Mouse (Mus musculus) cerebellum, adult 9-10 months (tissue): ENCODE data around the gene Cep250.

ENCODE experiments used
- DNase-seq: peaks from one replicate; pipeline ENCODE4 v3.0.0; 2022

Gene Cep250

DNA sequence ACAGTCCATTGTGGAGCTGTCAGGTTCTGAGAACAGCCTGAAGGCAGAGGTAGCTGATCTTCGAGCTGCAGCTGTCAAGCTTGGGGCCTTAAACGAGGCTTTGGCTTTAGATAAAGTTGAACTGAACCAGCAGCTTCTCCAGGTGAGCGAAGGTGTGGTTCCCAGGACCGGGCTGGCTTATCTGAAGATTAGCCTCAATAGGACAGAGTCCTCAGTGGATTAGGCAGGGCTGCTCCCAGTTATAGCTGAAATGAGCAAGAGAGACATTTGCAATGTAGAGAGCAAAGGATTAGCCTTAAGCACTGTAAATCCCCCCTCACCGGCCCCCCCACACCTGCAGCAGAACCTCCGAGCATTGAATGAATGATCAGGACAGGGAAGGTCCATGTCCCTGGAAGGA lies 17.1 kb downstream of the Cep250 start:
- no peak for DNase-seq

DNA sequence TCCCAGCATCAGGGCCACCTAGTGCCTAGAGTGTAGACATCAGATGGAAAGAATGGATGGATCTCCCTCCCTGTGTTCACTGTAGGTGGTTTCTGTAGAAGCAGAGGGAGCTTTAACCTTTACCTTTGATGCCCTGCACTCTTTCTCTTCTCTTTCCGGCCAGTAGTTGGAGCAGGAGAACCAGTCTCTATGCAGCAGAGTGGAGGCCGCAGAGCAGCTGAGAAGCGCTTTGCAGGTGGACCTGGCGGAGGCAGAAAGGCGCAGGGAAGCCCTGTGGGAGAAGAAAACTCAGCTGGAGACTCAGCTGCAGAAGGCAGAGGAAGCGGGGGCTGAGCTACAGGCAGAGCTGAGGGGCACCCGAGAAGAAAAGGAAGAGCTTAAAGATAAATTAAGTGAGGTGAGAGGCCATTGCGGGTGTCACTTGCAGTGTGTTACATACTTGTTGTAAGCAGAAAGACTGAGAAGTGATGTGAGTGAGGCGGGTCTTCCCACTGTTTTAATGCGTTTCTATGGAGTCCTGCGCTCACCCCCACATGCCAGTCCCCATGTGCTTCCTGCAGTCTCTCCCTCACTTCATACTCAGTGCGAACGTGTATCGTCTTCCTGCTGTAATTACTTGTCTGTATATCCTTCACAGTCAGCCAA lies 18.0 kb downstream of the Cep250 start:
- DNase-seq = no peak

DNA sequence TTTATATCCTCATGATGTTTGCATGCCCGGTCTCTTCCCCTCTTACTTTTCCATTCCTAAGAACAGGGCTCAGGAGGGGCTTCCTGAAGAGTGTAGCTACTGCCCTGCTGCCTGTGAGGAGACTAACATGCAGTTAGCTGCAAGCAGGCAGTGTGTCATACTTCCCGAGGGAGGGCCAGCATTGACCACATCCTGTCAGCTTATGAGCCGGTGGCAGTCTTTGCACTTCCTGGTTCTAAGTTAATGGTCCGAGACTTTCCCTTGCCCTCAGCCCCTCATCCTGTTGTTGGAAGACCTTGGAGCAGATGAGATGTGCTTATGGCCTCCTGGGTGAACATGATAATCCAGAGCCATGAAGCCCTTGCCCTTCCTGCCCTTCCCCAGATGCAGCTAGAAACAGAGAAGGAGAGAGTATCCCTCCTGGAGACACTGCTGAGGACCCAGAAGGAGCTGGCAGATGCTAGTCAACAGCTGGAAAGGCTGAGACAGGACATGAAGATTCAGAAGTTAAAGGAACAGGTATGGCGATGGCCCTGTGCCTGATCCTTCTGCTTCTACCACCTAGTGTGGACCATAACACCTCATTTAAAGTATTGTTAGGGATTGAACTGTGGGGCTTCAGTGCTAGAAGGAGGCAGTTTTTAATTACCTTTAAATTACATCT lies 23.2 kb downstream of the Cep250 start:
- DNase-seq = no peak

DNA sequence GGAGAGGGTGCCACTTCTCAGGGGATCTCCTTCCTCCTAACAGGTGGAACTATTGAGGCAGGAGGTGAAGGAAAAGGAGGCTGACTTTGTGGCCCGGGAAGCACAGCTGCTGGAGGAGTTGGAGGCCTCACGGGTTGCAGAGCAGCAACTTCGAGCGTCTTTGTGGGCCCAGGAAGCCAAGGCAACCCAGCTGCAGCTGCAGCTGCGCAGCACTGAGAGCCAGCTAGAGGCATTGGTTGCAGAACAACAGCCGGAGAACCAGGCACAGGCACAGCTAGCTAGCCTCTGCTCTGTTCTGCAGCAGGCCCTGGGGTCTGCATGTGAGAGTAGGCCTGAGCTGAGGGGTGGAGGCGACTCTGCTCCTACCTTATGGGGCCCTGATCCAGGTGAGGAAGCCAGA lies 29.5 kb downstream of the Cep250 start:
- no peak for DNase-seq

DNA sequence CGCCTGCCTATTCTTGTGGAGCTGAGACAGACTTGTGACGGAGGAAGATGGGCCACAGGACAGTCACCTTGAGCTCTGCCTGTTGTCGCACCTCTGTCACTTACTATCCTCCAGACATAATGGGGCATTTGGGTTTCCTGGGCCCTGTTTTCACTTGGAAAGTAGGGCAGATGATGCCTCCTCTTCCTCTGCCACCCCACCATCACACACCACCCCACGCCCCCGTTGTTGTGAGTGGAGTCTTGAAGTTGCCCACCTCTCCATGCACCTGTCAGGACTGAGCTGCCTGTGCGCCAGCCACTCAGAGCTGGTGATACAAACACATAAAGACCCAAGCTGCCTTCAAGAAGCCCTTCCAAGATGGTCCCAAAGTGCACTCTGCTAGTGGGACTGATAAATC lies 30.9 kb downstream of the Cep250 start:
- DNase-seq = no peak

DNA sequence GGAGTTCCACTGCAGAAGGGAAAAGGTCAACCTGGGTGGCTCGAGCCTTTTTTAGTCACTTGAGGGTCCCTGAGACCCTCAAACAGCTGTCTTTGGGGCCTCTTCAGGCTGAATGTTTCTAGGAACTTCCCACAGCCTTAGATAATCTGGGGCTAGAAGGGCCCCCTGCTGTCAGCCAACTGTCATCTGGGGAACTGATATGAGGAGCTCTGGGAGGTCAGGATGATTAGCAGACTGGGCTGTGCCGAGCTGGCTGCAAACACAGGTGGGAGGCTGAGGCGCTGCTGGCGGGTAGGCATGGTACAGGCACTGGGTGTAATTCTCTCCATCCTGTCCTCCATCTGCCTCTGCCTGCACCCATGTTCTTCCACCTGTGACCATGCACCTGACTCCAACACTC lies 32.8 kb downstream of the Cep250 start:
- peak; percentile 79 for DNase-seq

DNA sequence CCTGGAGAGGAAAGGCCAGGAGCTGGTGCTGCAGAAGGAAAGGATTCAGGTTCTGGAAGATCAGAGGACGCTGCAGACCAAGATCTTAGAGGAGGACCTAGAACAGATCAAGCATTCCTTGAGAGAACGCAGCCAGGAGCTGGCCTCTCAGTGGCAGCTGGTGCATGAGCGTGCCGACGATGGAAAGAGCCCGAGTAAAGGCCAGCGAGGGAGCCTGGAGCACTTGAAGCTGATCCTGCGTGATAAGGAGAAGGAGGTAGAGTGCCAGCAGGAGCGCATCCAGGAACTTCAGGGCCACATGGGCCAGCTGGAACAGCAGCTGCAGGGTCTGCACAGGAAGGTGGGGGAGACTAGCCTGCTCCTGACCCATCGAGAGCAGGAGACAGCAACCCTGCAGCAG lies 34.9 kb downstream of the Cep250 start:
- DNase-seq = peak; percentile 56

DNA sequence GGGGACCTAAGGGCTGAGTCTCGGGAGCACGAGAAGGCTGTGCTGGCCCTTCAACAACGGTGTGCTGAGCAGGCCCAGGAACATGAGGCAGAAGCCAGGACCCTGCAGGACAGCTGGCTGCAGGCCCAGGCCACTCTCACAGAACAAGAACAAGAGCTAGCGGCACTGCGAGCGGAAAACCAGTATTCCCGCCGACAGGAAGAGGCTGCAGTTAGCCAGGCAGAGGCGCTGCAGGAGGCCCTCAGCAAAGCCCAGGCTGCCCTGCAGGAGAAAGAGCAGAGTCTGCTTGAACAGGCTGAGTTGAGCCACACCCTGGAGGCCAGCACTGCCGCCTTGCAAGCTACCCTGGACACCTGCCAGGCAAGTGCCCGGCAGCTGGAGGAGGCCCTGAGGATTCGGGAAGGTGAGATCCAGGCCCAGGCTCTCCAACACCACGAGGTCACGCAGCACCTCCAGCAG lies 35.6 kb downstream of the Cep250 start:
- peak; percentile 98 for DNase-seq

DNA sequence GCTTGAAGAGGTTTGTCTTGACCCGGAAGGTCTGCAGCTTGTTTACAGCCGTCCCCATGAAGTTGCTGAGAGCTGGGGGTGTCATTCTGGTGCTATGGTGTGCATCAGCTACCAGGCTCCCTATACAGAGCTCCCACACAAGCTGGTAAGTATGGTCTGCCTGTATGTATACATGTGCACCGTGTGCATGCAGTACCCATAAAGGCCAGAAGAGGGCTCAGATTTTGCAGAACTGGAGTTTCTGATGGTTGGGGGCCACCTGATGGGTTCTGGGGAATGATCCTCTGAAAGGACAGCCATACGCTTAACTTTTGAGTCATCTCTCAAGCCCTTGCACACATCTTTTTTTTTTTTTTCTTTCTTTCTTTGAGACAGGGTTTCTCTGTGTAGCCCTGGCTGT lies 49.1 kb downstream of the Cep250 start:
- DNase-seq = no peak

DNA sequence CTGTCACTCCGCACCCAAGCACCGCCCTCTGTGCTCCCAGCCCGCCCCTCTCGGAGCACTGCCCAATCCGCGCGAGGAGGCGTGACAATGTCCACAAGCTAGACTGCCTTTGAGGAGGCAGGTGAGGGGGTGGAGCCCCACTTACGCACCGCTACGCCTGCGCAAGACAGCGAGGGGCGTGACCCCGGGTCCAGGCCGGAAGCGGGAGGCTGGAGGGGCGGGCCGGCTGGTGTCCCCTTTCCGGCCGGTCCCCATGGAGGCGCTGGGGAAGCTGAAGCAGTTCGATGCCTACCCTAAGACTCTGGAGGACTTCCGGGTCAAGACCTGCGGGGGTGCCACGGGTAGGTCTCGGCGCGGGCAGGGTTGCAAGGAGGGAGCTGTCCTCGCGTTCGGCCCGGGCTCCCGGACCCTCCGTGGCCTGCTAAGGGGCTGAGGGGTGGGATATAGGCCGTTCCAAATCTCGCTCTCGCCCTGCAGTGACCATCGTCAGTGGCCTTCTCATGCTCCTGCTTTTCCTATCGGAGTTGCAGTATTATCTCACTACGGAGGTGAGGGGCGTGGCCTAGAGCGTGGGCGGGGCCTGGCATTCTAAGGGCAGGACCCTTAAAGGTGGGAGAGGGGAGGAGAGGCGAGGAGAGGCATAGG lies 51.8 kb downstream of the Cep250 start, which contains the start of the genes 6430550D23Rik and Ergic3:
Gene 6430550D23Rik (minus strand): TSS at position 90 of the 645 bp plus-strand sequence.
Gene Ergic3 (plus strand): TSS at position 158 of the 645 bp plus-strand sequence.
- DNase-seq = peak; percentile 99

DNA sequence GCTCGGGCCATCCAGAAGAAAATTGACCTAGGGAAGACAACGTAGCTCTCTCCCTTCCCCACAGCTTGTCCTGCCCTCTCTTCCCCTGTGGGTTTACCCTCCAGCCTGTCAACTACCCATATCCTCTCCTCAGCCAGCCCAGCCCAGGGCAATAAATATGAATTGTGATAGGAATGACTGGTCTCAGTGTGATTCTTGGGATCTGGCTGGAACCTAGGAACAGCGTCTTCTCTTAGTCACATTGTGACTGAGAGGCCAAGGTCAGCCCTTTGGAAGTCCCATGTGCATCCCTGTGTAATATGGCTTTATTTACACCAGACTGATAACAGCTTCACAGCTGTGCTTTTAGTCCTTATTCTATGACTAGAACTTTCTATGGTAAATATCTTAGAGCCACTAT lies 61.8 kb downstream of the Cep250 start:
- DNase-seq = no peak

DNA sequence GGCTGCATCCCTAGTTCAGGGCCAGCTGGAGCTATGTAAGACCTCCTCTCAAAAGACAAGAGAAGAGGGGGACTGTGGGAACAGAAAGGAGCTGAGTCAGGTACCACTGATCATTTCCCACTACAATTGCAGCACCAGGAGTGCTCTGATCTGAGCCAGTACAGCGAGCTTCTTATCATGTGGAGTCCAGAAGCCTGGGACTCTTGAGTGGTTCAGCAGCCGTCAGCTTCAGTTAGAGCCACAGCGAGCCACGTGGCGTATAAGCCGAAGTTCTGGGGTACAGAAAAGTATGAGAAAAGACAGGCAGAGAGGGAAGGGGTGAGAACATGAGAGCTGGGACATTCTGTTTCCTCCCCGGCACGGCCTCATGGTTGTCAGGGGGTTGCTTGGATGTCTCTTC lies 65.0 kb downstream of the Cep250 start:
- no peak for DNase-seq

DNA sequence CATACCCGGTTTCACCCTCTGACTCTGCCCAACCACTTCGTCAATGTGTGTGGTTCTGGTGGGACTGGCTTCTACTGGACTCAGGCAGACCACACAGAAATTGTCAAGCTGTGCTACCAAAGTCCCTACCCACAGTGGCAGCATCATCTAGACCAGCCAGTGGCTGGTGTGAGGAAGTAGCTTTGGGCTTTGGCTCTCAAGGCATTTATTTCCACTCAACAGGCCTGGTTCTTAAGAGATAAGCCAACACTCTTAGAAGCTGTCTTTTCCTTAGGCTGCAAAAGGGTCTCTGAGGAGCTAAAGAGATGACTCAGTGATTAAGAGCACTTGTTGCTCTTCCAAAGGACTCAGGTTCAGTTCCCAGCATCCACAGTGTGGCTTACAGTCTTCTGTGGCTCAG lies 65.5 kb downstream of the Cep250 start:
- DNase-seq = no peak

DNA sequence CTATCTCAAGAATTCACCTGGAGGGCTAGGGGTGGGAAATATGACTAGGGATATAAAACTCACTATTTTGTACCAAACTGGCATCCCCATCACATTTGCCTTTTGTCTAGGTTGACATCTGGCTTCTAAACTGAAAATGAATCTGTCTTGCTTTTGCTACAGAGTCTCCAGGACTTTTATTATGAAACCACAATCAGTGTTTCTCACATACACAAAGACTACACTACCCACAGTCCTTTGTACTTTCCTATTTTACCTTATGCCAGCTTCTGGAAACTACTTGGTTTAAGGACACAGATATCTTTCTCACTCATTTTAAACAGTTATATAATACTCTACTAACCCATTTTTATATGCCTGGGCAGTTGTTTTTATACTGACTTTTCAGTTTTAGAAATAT lies 69.2 kb downstream of the Cep250 start:
- DNase-seq = no peak

DNA sequence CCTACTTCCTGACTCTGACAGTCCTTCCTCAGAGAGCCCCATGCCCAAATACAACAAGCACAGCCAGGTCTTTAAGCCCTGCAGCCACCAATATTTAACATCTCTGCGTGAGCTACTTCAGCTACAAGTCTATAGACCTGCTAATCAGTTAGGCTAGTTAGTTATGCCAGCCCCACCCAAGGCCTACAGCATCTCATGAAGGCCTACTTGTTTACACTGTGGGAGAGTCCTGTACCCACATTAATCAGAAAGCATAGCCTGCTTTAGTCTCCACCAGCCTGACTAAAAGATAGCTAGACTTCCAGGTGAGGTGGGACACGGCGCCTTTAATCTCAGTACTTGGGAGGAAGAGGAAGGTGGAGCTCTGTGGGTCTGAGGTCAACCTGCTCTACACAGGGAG lies 83.1 kb downstream of the Cep250 start:
- no peak for DNase-seq

DNA sequence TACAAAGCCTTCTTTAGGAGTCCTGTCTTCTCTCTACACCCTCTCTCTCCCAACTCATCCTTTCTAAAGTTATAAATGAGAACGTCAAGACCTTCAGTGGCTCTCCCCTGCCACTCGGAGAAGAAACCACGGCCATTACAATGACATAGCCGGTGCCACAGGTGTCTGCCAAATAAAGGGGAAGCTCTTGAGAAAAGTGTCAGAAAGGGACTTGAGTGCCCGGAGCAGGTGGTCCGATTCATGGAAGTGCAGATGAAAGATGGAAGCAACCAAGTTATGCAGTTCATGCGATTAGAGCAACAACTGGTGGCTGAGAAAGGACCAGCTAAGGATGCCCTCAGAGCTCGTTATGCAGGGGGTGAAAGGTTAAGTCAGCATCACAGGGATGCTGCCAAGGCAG lies 86.6 kb downstream of the Cep250 start:
- DNase-seq = no peak

DNA sequence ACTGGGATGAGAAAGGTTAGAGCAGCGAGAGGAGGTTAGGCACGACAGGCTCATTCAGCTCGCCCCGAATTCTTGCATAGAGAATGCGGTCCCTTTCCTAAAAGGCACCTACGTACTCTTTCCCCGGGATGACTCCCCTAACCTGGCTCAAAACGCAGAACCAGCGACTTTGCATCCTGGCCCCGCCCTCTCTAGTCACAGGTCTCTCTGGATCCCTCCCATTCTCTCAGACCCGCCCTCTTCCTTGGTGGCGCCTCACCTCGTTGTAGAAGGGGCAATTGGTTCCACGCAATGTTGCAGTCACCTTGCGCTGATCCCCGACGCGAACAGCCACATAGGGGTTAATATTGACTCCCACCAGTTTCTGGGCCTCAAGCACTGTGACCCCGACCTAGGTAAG lies 91.7 kb downstream of the Cep250 start:
- no peak for DNase-seq
